Mouse (Mus musculus) brain, embryonic 14.5 days (tissue): ENCODE results near the gene Dync1li1. TPM values are rescaled to one million over a fixed set of nuclear protein-coding genes. Genes with fewer than 3 reads are reported as not detected.

Experiments used
- DNase-seq: peaks from one replicate; pipeline ENCODE4 v3.0.0-alpha.2; 2011; ENCODE audit warnings: low read depth
- CTCF ChIP-seq: fragments of 200-500 bp; IDR thresholded peaks from 2 replicates; pipeline ENCODE4 v1.5.1; 2012; ENCODE audit warnings: inconsistent platforms, mild to moderate bottlenecking, moderate library complexity, borderline replicate concordance; ENCODE audit not compliant: insufficient read depth, insufficient read length; ENCODE audit errors: extremely low read depth
- POLR2A ChIP-seq: fragments of 200-500 bp; IDR thresholded peaks from 2 replicates; pipeline ENCODE4 v1.6.1; 2012; ENCODE audit warnings: mild to moderate bottlenecking, inconsistent platforms, borderline replicate concordance; ENCODE audit not compliant: poor library complexity, insufficient read depth, insufficient read length, severe bottlenecking; ENCODE audit errors: extremely low read depth
- polyA plus RNA-seq: library from polyadenylated mRNA; depleted of rRNA; stranded (reverse); fragments of >200 nt; gene quantifications from 2 replicates; pipeline ENCODE4 v1.2.3, GENCODE M21; 2012

Gene Dync1li1
- polyA plus RNA-seq, 1 experiment = 87.4 TPM

DNA sequence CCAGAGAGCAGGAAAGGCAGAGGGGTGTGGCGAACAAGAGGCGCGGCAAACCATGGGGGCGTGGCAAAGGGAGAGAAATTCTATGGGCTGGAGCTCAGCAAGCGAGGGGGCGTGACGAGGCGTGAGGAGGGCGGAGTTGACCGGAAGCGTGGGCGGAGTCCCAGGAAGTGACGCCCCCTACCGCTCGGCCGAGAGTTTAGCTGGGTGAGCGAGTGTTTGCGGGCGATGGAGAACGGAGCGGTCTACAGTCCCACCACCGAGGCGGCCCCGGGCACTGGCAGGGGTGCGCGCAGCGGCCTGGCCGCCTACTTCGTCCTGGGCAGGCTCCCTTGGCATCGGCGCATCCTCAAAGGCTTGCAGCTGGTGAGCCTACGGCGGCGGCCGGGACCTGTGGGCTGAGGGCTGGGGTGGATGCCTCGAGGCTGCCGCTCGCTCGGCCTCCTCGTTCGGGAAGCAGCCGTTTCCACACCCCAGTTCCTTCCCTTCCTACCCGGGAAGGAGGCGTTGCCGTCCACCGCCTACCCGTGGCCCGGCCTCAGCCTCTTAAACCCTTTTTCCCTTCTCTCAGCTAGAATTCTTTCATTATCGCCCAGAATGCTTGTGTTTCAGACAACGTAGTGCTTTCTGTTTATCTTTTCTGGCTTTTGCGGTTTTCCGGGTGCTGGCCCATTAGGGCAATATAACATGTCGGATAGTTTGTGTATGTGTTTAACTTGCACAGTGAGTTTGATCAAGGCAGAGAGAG lies 42.6 kb downstream of the Dync1li1 start, which contains the start of gene Cmtm6:
TSS of gene Cmtm6 (plus strand) at position 106 of the 745 bp plus-strand sequence.
- TF ChIP-seq CTCF = peak; percentile 35; the same call in 1 of the 2 replicates
- TF ChIP-seq POLR2A = no peak
- peak; percentile 97 for DNase-seq

DNA sequence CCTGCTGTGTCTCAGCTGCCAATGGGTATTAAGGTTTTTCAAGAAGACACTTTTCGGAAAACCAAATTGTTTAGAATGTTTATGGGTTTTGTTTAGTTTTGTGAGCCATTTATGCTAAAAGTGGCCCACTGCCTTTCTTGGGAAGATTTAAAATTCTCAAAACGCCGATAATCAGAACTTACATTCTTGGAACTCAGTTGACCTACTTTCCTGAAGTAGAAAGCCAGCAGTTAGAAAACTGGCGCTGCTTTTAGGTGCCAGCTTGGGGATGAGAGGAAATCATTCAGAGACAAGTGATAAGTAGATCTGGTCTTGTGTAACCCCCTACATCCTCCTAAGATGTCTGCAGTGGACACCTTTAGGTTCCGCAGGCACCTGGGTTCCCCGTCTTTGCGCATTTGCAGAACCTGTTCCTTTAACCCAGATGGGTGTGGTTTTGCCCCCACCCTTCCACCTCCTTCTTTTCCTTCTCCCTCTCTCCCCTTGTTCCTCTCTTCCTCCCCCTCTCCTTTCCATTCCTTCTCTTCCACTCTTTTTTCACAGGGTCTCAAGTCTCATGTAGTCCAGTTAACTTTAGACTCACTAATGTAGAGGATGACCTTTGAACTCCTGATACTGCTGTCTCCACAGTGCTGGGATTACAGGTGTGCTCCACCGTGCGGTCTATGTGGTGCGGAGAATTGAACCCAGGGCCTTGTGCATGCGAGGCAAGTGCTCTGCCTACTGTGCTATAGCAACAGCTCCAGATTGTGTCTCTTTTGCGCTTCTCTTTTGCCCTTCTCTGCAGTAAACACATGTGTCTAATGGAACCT lies 43.5 kb downstream of the Dync1li1 start:
- no peak for DNase-seq
- no peak for TF ChIP-seq POLR2A
- TF ChIP-seq CTCF = no peak

DNA sequence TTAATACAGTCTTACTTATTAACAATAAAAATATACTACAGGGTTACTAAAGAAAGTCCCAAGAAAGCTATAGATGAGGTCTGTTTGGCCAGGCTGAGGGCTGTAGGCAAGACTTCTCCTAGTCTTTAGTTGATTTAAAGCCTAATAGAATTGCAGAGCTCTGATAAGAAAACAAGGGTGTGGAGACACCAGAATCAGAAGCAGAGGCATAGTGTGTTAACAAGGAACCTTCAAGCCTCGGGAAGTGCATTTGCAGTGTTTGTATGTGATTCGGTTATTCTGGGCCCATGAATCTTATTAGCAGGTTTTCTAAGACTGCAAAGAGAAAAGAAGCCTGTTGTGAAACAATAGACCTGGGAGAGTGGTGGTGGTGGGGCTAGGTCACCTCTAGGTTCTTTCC lies 44.6 kb downstream of the Dync1li1 start:
- TF ChIP-seq CTCF (no peak), POLR2A (no peak)
- DNase-seq = no peak

DNA sequence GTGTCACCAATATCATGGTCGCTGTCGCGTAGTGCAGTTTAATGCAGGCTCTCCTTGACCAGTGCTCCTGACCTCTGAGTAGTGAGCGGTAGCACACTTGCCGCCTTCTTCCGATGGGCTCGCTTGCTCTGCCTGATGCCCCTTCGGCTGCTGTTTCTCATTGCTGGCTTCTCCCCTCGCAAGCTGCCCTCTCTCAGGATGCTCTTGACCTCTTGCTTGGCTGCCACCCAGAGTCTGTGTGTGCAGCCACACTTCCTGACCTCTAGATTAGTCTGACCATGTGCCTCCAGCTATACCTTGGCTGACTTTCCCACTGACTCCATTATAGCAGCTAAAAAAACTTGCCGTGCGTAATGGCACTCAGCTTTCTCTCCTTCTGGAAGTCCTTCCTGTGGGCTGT lies 47.9 kb downstream of the Dync1li1 start:
- DNase-seq = no peak
- no peak for TF ChIP-seq CTCF
- no peak for TF ChIP-seq POLR2A

DNA sequence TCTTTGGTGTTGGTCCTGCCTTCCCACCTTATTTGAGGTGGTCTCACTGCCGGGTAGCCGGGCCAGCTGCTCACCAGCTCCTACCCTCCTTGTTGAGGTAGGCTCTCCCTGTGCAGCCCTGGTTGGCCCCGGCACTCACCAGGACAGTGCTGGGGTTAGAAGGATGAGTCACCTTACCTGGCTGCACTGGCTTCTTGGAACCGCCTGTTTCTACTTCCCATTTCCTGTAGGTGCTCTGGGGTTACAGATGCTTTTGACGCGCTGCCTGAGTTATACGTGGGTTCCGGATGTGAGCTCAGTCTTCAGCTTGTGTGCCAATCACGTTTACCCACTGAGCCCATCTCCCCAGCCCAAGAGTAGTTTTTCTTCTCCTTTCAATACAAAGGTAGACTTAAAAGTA lies 51.7 kb downstream of the Dync1li1 start:
- TF ChIP-seq CTCF (no peak), POLR2A (no peak)
- DNase-seq = no peak

DNA sequence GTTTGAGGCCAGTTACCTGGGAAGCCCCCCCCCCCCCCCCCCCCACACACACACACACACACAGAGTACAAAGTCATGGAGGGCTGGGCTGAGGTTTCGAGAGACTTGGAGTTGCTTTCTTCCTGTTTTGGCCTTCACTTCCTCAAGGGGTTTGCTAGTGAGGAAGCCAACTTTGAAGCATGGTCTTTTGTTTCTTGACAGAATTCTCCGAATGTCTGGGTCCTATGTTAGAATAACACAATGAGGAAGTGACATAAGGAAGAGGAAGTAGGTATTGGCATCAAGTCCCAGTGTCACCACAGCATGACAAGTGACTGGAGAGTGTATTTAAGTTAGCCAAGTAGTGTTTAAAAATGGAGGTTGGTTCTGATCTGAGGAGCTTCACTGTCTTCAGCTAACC lies 54.1 kb downstream of the Dync1li1 start:
- TF ChIP-seq POLR2A (no peak), CTCF (no peak)
- DNase-seq = no peak

DNA sequence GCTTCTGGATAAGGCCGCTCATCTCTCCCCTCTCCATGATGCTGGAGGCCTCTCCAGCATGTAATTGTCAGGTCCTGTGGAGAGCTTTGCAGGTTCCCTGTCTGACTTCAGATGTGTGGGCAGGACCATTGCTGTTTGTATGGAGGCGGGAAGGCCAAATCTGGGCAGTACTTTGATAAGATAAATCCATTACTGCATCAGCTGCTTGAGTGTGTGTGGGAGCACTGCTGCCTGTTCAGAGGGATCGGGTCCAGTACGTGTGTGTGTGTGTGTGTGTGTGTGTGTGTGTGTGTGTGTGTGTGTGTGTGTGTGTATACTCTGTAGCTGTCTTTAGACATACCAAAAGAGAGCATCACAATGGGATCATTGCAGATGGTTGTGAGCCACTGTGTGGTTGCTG lies 56.6 kb downstream of the Dync1li1 start:
- DNase-seq = no peak

DNA sequence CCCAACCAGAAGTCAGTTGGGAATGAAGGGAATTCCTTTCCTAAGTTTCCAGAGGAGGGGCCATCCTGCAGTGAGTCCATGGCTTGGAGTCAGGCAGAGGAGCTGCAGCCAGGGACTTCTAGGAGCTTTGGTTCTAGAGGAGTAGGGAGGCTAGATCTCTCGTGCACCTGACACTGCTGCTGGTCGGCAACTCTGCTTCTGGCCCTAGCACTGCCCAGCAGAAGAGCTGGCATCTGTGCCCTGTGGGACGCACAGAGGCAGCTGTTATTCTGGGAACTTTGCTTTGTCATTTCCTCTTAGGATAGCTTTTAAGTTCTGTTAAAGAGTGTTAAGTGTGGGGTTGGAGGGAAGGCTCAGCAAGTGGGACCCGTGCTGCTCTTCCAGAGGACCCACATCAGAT lies 57.1 kb downstream of the Dync1li1 start:
- TF ChIP-seq POLR2A (no peak), CTCF (no peak)
- DNase-seq = no peak

More for the DNA sequence above, 56.6 kb downstream of the Dync1li1 start:
- no peak for TF ChIP-seq POLR2A
- no peak for TF ChIP-seq CTCF

DNA sequence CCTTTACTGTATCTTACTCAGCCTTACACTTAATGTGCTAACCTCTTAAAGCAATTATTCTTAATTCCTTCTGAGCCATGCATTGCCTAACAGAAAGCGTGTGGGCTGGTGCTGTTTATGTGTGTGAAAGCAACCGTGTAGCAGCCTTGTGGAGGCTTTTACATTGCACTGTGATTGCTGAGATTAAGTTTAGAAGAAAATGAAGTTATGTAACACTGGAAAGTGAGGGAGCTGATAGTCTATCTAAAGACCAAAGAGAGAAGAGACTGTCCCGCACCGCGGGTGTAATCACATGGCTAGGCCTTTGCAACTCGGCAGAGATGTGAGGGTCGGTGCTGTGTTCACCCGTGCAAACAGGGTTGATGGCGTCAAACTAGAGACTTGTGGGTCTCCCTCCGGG lies 58.4 kb downstream of the Dync1li1 start:
- no peak for DNase-seq

DNA sequence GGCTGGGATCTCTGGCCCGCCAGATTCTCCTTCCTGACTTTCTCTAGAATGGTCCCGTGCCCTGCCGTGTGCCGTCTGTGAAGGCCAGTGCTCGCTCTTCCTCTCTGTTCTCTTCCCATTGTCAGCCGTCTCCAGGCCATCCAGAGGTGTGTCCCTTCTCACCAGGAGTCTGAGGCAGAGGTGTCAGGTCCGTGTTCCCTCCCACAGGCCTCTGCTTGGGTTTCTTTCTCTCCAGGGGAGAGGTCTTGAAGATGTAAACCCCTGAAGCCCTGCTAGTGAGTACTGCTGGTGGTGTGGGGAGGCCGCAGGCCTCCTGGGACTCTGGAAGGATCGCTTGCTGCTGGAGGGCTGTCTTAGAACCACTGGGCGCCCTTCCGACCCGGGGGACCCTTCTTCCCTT lies 58.9 kb downstream of the Dync1li1 start:
- DNase-seq = no peak
- TF ChIP-seq POLR2A (no peak), CTCF (no peak)

More for the DNA sequence above, 58.4 kb downstream of the Dync1li1 start:
- TF ChIP-seq CTCF (no peak), POLR2A (no peak)

DNA sequence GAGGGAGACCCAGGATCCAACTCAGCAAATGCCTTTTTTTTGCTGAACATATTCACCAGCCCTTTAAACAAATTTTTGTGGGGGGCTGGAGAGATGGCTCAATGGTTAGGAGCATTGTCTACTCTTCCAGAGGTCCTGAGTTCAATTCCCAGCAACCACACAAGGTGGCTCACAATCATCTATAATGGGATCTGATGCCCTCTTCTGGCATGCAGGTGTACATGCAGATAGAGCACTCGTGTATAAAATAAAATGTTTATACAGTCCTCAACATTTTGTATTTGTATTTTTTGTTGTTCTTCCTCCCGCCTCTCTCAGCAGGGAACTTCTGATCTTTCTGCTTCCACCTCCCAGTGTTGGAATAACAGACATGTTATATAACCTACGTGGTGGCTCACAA lies 63.0 kb downstream of the Dync1li1 start:
- no peak for TF ChIP-seq CTCF
- TF ChIP-seq POLR2A = no peak
- no peak for DNase-seq
